Mouse (Mus musculus) limb, embryonic 10.5 days (tissue): ENCODE data around the gene Ceacam2. TPM values are rescaled to one million over a fixed set of nuclear protein-coding genes. Genes with fewer than 3 reads are reported as not detected.
"Not testable (repeated sequence)": the region's sequence is repeated elsewhere in the genome, so short reads cannot be mapped to it uniquely, and the experiment has no call there.

Experiments used
- DNase-seq: peaks from one replicate; pipeline ENCODE4 v3.0.0-alpha.2; 2017; ENCODE audit warnings: low spot score
- H3K27ac ChIP-seq: fragments of 300-500 bp; sonication (generic); 2 replicates; pipeline ENCODE4 v1.5.1; 2016; ENCODE audit warnings: mild to moderate bottlenecking
- H3K27me3 ChIP-seq: fragments of 300-500 bp; sonication (generic); 2 replicates; pipeline ENCODE4 v1.6.1; 2016; ENCODE audit warnings: low read depth, mild to moderate bottlenecking; ENCODE audit not compliant: poor library complexity, severe bottlenecking
- H3K36me3 ChIP-seq: fragments of 300-500 bp; sonication (generic); 2 replicates; pipeline ENCODE4 v1.6.1; 2016; ENCODE audit warnings: mild to moderate bottlenecking, moderate library complexity
- H3K4me1 ChIP-seq: fragments of 300-500 bp; sonication (generic); 2 replicates; pipeline ENCODE4 v1.6.1; 2016
- H3K4me3 ChIP-seq: fragments of 300-500 bp; sonication (generic); 2 replicates; pipeline ENCODE4 v1.5.1; 2016; ENCODE audit warnings: mild to moderate bottlenecking, moderate library complexity
- H3K9me3 ChIP-seq: fragments of 300-500 bp; sonication (generic); replicated peaks from 2 replicates; pipeline ENCODE4 v1.6.1; 2016; ENCODE audit warnings: mild to moderate bottlenecking
- WGBS: fragments of 180-500 bp; shearing (Covaris S2); methylation state at CpG from one replicate; pipeline ENCODE4 v1.1.7; 2016; 5-methylcytosine and 5-hydroxymethylcytosine counted together
- polyA plus RNA-seq: library from polyadenylated mRNA; unstranded; fragments of >200 nt; fragmentation: Nextera tagmentation; extraction: Ambion mirVana; gene quantifications from 2 replicates; pipeline ENCODE4 v1.2.1, GENCODE M21; 2016

Gene Ceacam2
- polyA plus RNA-seq, 1 experiment from 2014 or later: not detected

DNA sequence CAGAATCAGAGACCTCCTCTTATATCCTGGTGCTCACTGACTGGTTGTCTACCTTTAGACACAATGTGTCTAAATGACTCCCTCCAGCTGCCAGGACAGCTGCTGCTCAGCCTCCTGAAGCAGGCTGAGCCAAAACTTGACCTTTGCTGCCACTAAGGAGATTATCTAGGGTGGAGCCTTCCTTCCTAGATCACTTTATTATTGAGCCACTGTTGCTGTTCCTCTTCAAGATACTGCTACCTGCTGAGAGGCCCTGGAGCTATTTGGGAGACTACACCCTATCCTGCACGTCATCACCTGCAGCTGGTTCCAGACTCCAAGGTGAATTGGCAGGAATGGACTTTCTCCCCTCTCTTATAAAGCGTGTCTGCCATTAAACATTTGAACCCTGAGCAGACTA is 8.8 kb downstream of the Ceacam2 start:
- Histone ChIP-seq H3K36me3 (no peaks in the 10 kb centered on the region), H3K27ac (no peak overlapping the region), H3K4me3 (no peak overlapping the region), H3K9me3 (no peaks in the 10 kb centered on the region), H3K27me3 (no peaks in the 10 kb centered on the region), H3K4me1 (no peaks in the 10 kb centered on the region)
- 74% methylated on average over 2 of the region's 2 CpGs for WGBS
- no peak for DNase-seq

DNA sequence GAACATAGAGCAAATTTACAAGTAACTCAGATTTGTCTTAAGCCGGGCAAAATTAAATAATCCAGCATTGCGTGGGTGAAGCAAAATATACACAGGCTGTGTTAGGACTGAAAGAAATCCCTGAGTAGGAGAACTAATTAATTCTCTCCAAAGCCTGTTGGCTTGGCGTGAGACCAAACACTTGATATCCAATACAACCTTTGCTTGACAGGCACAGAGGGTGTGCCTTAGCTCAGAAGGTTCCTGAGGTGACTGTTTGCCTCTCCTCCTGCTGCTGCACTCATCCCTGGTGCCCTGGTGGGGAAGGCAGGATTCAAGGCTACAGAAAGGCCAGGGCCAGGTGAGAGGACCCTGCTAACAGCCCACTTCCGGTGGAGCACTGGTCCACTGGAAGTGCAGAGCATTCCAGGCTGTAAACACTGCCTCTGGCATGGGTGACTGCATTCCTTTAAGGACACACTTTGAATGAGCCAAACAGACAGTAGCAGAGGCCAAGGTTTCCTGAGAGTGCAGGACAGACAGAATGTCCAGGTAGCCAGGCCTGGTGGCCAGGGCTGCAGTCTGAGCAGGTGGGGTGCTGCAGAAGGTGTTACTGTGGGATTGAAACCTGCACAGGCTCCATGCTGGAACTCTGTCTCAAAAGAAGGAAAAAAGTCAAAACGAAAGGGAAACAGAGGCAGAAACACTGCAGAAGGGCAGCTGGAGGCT is 23.4 kb downstream of the Ceacam2 start:
- WGBS: 86% methylated on average over 3 of the region's 5 CpGs
- H3K27me3 ChIP-seq, H3K36me3 ChIP-seq, H3K4me1 ChIP-seq, H3K27ac ChIP-seq, DNase-seq, H3K4me3 ChIP-seq, H3K9me3 ChIP-seq: not testable (repeated sequence)

DNA sequence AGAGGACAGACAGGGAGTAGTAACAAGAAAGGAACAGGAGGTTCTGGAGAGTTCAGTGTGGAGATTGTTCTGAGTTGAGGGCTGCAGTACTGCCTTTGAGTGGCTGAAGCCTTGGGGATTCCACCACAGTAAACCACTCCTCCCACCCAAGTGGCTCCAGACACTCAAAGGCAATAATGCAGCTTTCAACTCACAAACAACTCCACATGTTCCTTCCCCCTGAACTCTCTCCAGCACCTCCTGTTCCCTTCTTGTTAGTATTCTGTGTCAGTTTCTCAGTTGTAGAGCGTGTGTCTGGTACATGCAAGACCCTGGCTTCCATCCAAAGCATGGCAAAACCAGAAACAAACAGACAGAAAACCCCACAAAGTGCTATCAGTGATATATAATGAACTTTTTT is 24.0 kb downstream of the Ceacam2 start:
- not testable (repeated sequence) for H3K4me1 ChIP-seq, H3K27ac ChIP-seq, DNase-seq, H3K27me3 ChIP-seq, H3K4me3 ChIP-seq, H3K36me3 ChIP-seq, H3K9me3 ChIP-seq
- 70% methylated on average over 1 of the region's 1 CpGs for WGBS

DNA sequence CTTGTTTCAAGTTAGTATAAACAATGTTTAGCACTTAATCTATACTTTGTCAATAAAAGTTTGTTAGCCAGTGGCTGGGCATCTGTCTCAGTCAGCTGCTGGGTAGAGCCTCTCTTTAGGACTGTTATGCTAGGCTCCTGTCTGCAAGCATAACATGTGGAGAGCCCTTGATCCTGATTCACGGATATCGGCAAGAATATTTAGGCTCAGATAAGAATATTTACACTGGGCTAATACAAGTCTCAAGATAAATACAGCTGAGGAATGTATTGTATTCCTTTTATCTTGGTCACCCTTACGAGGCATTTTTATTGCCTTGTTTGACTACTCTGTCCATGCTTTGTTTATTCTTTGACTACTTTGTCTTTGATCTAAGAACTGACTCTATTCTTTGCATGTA is 29.7 kb downstream of the Ceacam2 start:
- Histone ChIP-seq H3K9me3 (no peaks in the 10 kb centered on the region), H3K27ac (no peak overlapping the region), H3K4me3 (no peak overlapping the region), H3K4me1 (no peaks in the 10 kb centered on the region), H3K36me3 (no peaks in the 10 kb centered on the region), H3K27me3 (no peaks in the 10 kb centered on the region)
- no peak for DNase-seq
- 19% methylated on average over 3 of the region's 3 CpGs for WGBS

DNA sequence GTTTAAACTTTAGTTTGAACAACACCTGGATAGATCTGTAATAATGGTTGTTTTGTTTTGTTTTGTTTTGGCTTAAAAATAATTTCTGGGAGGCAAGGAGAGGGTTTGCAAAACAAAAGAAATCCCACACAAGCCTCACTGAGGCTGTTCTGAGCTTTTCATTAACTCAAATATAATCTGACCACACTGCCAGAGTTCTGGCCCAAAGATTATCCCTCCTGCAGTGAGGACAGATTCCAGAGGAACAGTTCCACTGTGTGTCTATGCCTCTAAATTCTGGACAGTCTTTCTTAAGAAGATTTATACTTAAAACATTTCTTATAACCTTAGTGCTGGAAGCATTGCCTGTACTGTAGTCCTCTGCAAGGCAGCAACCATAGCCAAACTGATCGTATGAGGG is 45.0 kb downstream of the Ceacam2 start:
- no peaks in the 10 kb centered on the region for H3K36me3 ChIP-seq
- WGBS: 86% methylated on average over 1 of the region's 1 CpGs
- H3K27ac ChIP-seq: no peak overlapping the region
- no peaks in the 10 kb centered on the region for H3K4me1 ChIP-seq
- no peaks in the 10 kb centered on the region for H3K9me3 ChIP-seq
- no peaks in the 10 kb centered on the region for H3K27me3 ChIP-seq
- DNase-seq: no peak
- H3K4me3 ChIP-seq: no peak overlapping the region

DNA sequence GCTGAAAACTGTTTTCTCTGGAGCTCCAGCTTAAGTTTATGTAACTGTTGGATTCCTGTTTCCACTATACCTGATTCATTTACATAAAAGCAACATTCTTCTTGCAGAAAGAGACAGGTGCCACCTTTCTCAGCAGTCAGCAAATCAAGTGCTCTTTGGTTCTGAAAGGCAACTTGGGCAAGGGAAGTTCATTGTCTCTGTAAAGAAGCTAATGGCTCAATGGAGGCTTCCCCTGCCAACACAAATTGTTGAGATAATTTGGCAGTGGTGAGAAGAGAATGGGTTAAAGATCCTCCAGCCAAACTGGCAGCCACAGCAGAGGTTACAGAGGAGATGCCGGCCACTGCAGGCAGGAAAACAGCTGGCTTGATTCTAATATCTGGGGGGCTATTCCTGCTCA is 49.0 kb downstream of the Ceacam2 start:
- H3K4me1 ChIP-seq, H3K4me3 ChIP-seq, H3K9me3 ChIP-seq, DNase-seq, H3K27ac ChIP-seq, H3K36me3 ChIP-seq, H3K27me3 ChIP-seq: not testable (repeated sequence)
- no CpG with 5 or more reads among the region's 1 CpGs for WGBS

DNA sequence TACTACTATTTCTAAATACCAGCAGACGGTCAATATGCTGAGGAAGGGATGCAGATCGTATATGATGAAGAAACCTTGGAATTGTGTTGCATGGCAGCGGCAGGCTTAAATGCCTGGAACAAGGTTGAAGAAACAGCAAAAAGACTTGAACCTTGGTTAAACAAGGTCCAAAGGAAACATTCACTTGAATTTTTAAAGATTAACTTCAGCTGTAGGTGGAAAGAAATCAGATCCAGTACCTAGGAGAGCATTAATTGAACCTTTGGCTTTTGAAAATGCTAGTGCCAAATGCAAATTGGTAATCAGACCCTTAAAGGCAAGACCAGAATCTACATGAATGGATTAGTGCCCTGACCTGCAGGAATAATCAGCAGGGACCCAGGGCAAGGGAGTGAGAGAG is 50.3 kb downstream of the Ceacam2 start:
- not testable (repeated sequence) for H3K36me3 ChIP-seq, H3K4me1 ChIP-seq, H3K4me3 ChIP-seq, H3K9me3 ChIP-seq, DNase-seq, H3K27ac ChIP-seq, H3K27me3 ChIP-seq
- WGBS: 92% methylated on average over 3 of the region's 3 CpGs

DNA sequence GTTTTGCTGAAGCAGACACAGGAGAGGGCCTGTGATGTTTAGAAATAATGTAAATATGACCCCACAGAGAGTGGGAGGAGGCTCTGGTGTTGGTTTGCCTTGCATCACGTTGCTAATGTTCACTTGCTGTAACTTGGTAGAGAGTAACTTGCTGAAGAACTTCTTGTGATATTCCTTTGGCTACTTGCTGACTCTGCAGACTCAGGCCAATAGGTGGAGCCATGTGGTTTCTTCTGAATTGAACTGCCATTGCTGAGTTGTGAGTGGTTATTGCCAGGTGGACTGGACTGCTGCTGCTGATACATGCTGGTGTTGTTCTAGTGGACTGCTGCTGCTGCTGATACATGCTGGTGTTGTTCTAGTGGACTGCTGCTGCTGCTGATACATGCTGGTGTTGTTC is 53.5 kb downstream of the Ceacam2 start:
- H3K9me3 ChIP-seq: no peaks in the 10 kb centered on the region
- no peak for DNase-seq
- no peaks in the 10 kb centered on the region for H3K4me1 ChIP-seq
- H3K27me3 ChIP-seq: no peaks in the 10 kb centered on the region
- 39% methylated on average over 1 of the region's 1 CpGs for WGBS
- no peak overlapping the region for H3K27ac ChIP-seq
- no peak overlapping the region for H3K4me3 ChIP-seq
- H3K36me3 ChIP-seq: no peaks in the 10 kb centered on the region

DNA sequence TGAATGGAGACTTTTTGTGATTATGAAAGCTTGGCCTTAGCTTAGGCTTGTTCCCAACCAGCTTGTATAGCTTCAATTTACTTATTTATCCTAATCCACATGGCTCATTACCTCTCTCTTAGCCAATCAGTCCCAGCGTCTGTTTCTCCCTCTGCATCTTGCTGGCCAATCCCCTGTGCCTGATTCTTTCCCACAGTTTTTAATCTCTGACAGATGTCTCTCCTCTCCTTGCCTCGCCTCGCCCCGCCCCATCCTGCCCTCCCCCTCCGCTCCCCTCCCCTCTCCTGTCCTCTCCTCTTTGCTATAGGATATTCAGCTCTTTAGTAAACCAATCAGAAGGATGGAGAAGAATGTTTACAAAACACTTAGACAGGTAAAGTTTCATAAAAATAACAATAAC is 54.6 kb downstream of the Ceacam2 start:
- DNase-seq: no peak
- no peaks in the 10 kb centered on the region for H3K9me3 ChIP-seq
- H3K36me3 ChIP-seq: no peaks in the 10 kb centered on the region
- H3K27ac ChIP-seq: no peak overlapping the region
- WGBS: 67% methylated on average over 5 of the region's 5 CpGs
- no peaks in the 10 kb centered on the region for H3K27me3 ChIP-seq
- H3K4me3 ChIP-seq: no peak overlapping the region
- H3K4me1 ChIP-seq: no peaks in the 10 kb centered on the region

DNA sequence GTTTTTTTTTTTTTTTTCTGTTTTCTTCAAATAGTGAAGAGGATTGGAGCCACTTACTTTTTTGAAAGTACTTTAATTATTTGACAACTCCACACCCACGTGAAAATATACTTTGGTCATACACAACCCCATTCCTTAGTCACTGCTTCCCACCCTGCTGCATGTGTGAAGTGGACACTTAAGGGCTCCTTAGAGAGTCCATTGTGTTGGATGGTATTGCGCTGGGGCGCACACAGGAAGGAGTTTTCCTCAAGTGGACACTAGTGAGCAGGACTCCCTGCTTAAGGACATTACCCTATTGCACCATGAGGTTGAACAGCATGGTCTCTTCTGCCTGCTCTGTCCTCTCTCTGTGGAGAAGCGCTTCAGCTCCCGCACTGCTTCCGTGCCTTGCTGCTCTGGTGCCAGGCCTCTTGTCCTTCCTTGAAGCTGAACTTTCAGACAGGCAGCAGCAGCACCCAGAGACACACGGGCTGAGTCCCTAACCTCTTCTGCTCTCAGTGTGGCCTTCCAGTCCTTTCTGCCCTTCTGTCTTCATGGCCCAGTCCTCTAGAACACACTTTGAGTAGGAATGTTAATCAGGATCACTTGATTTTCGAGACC is 56.4 kb downstream of the Ceacam2 start:
- WGBS: 82% methylated on average over 8 of the region's 8 CpGs
- Histone ChIP-seq H3K4me3 (no peak overlapping the region), H3K4me1 (no peaks in the 10 kb centered on the region), H3K27me3 (no peaks in the 10 kb centered on the region), H3K36me3 (no peaks in the 10 kb centered on the region), H3K9me3 (no peaks in the 10 kb centered on the region), H3K27ac (no peak overlapping the region)
- no peak for DNase-seq

DNA sequence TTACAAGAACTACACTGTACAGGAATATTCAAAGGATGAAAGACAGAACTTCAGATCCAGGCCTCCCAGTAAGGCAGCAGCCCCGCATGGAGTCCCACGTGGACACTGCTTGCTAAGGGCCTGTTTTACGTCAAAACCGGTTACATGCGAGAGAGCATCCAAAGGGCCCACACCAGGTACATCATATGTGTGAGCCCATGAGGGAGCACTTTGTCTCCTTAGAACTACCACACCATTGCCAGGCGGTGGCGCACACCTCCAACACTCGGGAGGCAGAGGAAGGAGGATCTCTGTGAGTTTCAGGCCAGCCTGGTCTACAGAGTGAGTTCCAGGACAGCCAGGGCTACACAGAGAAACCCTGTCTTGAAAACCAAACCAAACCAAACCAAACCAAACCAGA is 58.9 kb downstream of the Ceacam2 start:
- not testable (repeated sequence) for DNase-seq, H3K4me1 ChIP-seq, H3K27me3 ChIP-seq, H3K9me3 ChIP-seq, H3K4me3 ChIP-seq, H3K36me3 ChIP-seq, H3K27ac ChIP-seq
- 65% methylated on average over 8 of the region's 8 CpGs for WGBS

DNA sequence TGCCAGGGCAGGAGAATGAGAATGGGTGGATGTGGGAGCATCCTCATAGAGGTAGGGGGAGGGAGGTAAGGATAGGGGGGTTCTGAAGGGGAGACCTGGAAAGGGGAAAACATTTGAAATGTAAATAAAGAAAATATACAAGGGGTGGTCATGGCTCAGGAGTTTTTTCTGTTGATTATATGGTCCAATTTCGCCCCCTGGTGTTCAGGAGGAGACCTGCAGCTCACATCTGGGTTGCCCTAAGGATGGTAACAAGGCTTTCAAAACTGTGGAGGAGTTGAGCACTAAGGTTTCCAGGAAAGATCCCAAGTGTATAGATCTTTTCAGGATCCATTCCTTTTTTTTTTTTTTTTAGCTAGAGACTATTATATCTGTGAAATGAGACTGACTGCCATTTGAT is 60.2 kb downstream of the Ceacam2 start:
- H3K4me1 ChIP-seq: peaks cover 10% of the 10 kb centered on the region
- no peaks in the 10 kb centered on the region for H3K9me3 ChIP-seq
- H3K27ac ChIP-seq: no peak overlapping the region
- H3K4me3 ChIP-seq: no peak overlapping the region
- WGBS: 0% methylated on average over 1 of the region's 1 CpGs
- H3K27me3 ChIP-seq: no peaks in the 10 kb centered on the region
- no peaks in the 10 kb centered on the region for H3K36me3 ChIP-seq
- peak; percentile 37 for DNase-seq

DNA sequence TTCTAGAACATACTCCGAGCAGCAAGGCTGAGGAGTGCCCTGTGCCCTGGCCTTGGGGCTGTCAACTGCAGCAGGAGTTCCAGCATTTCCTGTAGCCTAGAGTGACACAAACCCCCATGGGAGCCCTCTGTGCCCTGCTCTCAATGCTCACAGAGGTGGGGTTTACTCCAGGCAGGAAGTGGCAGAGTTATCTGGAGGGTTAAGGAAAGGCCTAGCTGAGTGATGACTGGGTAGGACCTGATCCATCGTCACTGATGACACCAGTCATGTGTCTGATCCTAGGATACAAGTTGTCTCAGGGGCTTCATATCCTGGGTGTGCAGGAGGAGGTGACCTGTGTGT is 61.9 kb downstream of the Ceacam2 start:
- not testable (repeated sequence) for H3K4me3 ChIP-seq, DNase-seq, H3K27ac ChIP-seq, H3K27me3 ChIP-seq, H3K4me1 ChIP-seq, H3K9me3 ChIP-seq, H3K36me3 ChIP-seq
- 73% methylated on average over 2 of the region's 2 CpGs for WGBS
